Mouse (Mus musculus): ENCODE measurements around the gene Usp6nl. TPM values are rescaled to one million over a fixed set of nuclear protein-coding genes. Genes with fewer than 3 reads are reported as not detected.

The Usp6nl gene
- total RNA-seq, 2 experiments from 2014 or later = 30.1 to 30.7 TPM

- intact Hi-C loops (cut with DNase I) = no loop called here
- DNase-seq (ENCODE audit: extremely low spot score in 1 of 2, low spot score in 2 of 2) = no peak
These were observed 127.2 kb downstream of the Usp6nl start for GRCm38 (mm10) chr2:6449656-6450055.

GRCm38 (mm10) chr2:6450544-6450943, 128.1 kb downstream of the Usp6nl start:
- intact Hi-C loops (cut with DNase I) = no loop called here
- no peak for DNase-seq (ENCODE audit: extremely low spot score in 1 of 2, low spot score in 2 of 2)

GRCm38 (mm10) chr2:6454941-6455516, 132.6 kb downstream of the Usp6nl start:
- intact Hi-C loops (cut with DNase I) = no loop called here
- no peak for DNase-seq (ENCODE audit: extremely low spot score in 1 of 2, low spot score in 2 of 2)

- DNase-seq (ENCODE audit: extremely low spot score in 1 of 2, low spot score in 2 of 2) = peak in 1 of 2 experiments; percentile 51
- intact Hi-C loops (cut with DNase I) = no loop called here
These were observed 137.0 kb downstream of the Usp6nl start for GRCm38 (mm10) chr2:6459282-6460047.

- no peak for DNase-seq (ENCODE audit: extremely low spot score in 1 of 2, low spot score in 2 of 2)
- intact Hi-C loops (cut with DNase I) = no loop called here
These were observed 139.8 kb downstream of the Usp6nl start for GRCm38 (mm10) chr2:6462306-6462705.

GRCm38 (mm10) chr2:6463772-6464661, 141.6 kb downstream of the Usp6nl start:
- no peak for DNase-seq (ENCODE audit: extremely low spot score in 1 of 2, low spot score in 2 of 2)
- intact Hi-C loops (cut with DNase I) = no loop called here

- intact Hi-C loops (cut with DNase I) = no loop called here
- DNase-seq (ENCODE audit: extremely low spot score in 1 of 2, low spot score in 2 of 2) = no peak
These were observed 143.9 kb downstream of the Usp6nl start for GRCm38 (mm10) chr2:6466396-6466795.

GRCm38 (mm10) chr2:6467318-6467717, 144.9 kb downstream of the Usp6nl start:
- intact Hi-C loops (cut with DNase I) = no loop called here

GRCm38 (mm10) chr2:6469164-6469563, 146.7 kb downstream of the Usp6nl start:
- peak; percentile 45 to 79 for DNase-seq (ENCODE audit: extremely low spot score in 1 of 2, low spot score in 2 of 2)
- intact Hi-C loops (cut with DNase I) = no loop called here

More at GRCm38 (mm10) chr2:6467318-6467717, 144.9 kb downstream of the Usp6nl start:
- no peak for DNase-seq (ENCODE audit: extremely low spot score in 1 of 2, low spot score in 2 of 2)

- DNase-seq (ENCODE audit: extremely low spot score in 1 of 2, low spot score in 2 of 2) = no peak
- intact Hi-C loops (cut with DNase I) = no loop called here
These were observed 148.7 kb downstream of the Usp6nl start for GRCm38 (mm10) chr2:6471110-6471611.

- no peak for DNase-seq (ENCODE audit: extremely low spot score in 1 of 2, low spot score in 2 of 2)
- intact Hi-C loops (cut with DNase I) = no loop called here
These were observed 151.4 kb downstream of the Usp6nl start for GRCm38 (mm10) chr2:6473829-6474228.

- no peak for DNase-seq (ENCODE audit: extremely low spot score in 1 of 2, low spot score in 2 of 2)
- intact Hi-C loops (cut with DNase I) = no loop called here
These were observed 155.4 kb downstream of the Usp6nl start for GRCm38 (mm10) chr2:6477884-6478283.

GRCm38 (mm10) chr2:6478361-6478965, 156.0 kb downstream of the Usp6nl start:
- DNase-seq (ENCODE audit: extremely low spot score in 1 of 2, low spot score in 2 of 2) = no peak
- intact Hi-C loops (cut with DNase I) = no loop called here

GRCm38 (mm10) chr2:6478966-6479391, 156.5 kb downstream of the Usp6nl start:
- intact Hi-C loops (cut with DNase I) = no loop called here

GRCm38 (mm10) chr2:6479620-6480019, 157.2 kb downstream of the Usp6nl start:
- DNase-seq (ENCODE audit: extremely low spot score in 1 of 2, low spot score in 2 of 2) = no peak
- intact Hi-C loops (cut with DNase I) = no loop called here

More at GRCm38 (mm10) chr2:6478966-6479391, 156.5 kb downstream of the Usp6nl start:
- peak in 1 of 2 experiments; percentile 81 for DNase-seq (ENCODE audit: extremely low spot score in 1 of 2, low spot score in 2 of 2)

- intact Hi-C loops (cut with DNase I) = no loop called here
- no peak for DNase-seq (ENCODE audit: extremely low spot score in 1 of 2, low spot score in 2 of 2)
These were observed 159.5 kb downstream of the Usp6nl start for GRCm38 (mm10) chr2:6481966-6482365.

GRCm38 (mm10) chr2:6482411-6482810, 159.9 kb downstream of the Usp6nl start:
- no peak for DNase-seq (ENCODE audit: extremely low spot score in 1 of 2, low spot score in 2 of 2)
- intact Hi-C loops (cut with DNase I) = no loop called here

GRCm38 (mm10) chr2:6483081-6483992, 160.9 kb downstream of the Usp6nl start:
- peak in 1 of 2 experiments; percentile 68 for DNase-seq (ENCODE audit: extremely low spot score in 1 of 2, low spot score in 2 of 2)
- intact Hi-C loops (cut with DNase I) = no loop called here
